Mouse (Mus musculus) midbrain, postnatal 0 days (tissue): ENCODE data around the gene Ldlrad3. TPM values are rescaled to one million over a fixed set of nuclear protein-coding genes. Genes with fewer than 3 reads are reported as not detected.
A peak's percentile ranks its signal among the peaks of the same experiment; 100 is the strongest.

Experiments
- ATAC-seq: fragments of 200-750 bp; cut with Nextera tagmentation; 2 replicates; pipeline ENCODE4 v1.8.0; 2017; ENCODE audit warnings: moderate number of reproducible peaks, mild to moderate bottlenecking, moderate TSS enrichment, moderate library complexity; ENCODE audit not compliant: low FRiP score
- DNase-seq: peaks from one replicate; pipeline ENCODE4 v3.0.0-alpha.2; 2015; ENCODE audit warnings: low spot score
- H3K27ac ChIP-seq: fragments of 300-500 bp; sonication (generic); 2 replicates; pipeline ENCODE4 v1.5.1; 2014; ENCODE audit warnings: low read depth, mild to moderate bottlenecking, low read length, mixed read lengths
- H3K27me3 ChIP-seq: fragments of 300-500 bp; sonication (generic); 2 replicates; pipeline ENCODE4 v1.6.1; 2014; ENCODE audit warnings: low read length, control low read depth, mixed read lengths; ENCODE audit not compliant: insufficient read depth
- H3K36me3 ChIP-seq: fragments of 300-500 bp; sonication (generic); 2 replicates; pipeline ENCODE4 v1.6.1; 2014; ENCODE audit warnings: low read length, control low read depth, mixed read lengths; ENCODE audit not compliant: insufficient read depth
- H3K4me1 ChIP-seq: fragments of 300-500 bp; sonication (generic); 2 replicates; pipeline ENCODE4 v1.6.1; 2014; ENCODE audit warnings: mild to moderate bottlenecking, control low read depth, antibody characterized with exemption, low read length, mixed read lengths; ENCODE audit not compliant: insufficient read depth
- H3K4me2 ChIP-seq: fragments of 300-500 bp; sonication (generic); 2 replicates; pipeline ENCODE4 v1.6.1; 2014; ENCODE audit warnings: low read depth, mild to moderate bottlenecking, low read length, mixed read lengths; ENCODE audit not compliant: poor library complexity, severe bottlenecking
- H3K4me3 ChIP-seq: fragments of 300-500 bp; sonication (generic); 2 replicates; pipeline ENCODE4 v1.5.1; 2014; ENCODE audit warnings: low read depth, mild to moderate bottlenecking, low read length, moderate library complexity
- H3K9ac ChIP-seq: fragments of 300-500 bp; sonication (generic); replicated peaks from 2 replicates; pipeline ENCODE4 v1.6.1; 2014; ENCODE audit warnings: mild to moderate bottlenecking, low read length, moderate library complexity, mixed read lengths; ENCODE audit not compliant: poor library complexity, severe bottlenecking
- H3K9me3 ChIP-seq: fragments of 300-500 bp; sonication (generic); 2 replicates; pipeline ENCODE4 v1.6.1; 2016; ENCODE audit warnings: low read length, control low read depth
- CTCF ChIP-seq: IDR thresholded peaks from 2 replicates; pipeline ENCODE4 v1.5.1; 2016; ENCODE audit warnings: antibody characterized with exemption, mild to moderate bottlenecking
- WGBS: fragments of 180-500 bp; shearing (Covaris S2); extraction: QIAGEN DNeasy Blood & Tissue Kit; methylation state at CpG from one replicate; pipeline ENCODE4 v1.1.7; 2014; 5-methylcytosine and 5-hydroxymethylcytosine counted together
- polyA plus RNA-seq: library from polyadenylated mRNA; unstranded; fragments of >200 nt; fragmentation: Nextera tagmentation; extraction: Ambion mirVana; gene quantifications from 2 replicates; pipeline ENCODE4 v1.2.1, GENCODE M21; 2015
- total RNA-seq: library from RNA; depleted of rRNA; stranded (reverse); fragments of >200 nt; gene quantifications from 2 replicates; pipeline ENCODE4 v1.2.3, GENCODE M21; 2014

The Ldlrad3 gene
- total and polyA plus RNA-seq, 2 experiments from 2014 or later: 18.4 to 25.0 TPM

DNA sequence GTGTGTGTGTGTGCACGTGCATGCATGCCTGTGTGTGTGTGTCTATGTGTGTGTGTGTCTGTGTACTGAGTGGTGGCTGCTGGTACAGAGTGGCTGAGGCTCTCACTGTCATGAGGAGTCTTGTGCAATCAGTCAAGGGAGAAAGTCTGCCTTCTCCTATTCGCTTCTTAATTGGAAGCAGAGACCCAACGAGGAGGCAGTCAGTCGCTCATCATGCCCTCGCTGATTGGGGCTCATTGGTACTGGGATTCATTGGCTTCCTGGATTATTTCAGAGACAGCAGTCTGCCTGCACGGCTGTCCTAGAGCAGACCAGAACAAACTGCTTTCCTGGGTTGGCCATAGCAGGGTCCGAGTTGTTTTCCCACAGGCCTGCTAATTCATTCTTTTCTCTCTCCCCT is 223.8 kb downstream of the Ldlrad3 start:
- Histone ChIP-seq H3K36me3 (no peaks in the 10 kb centered on the region), H3K9ac (no peak overlapping the region), H3K27ac (no peak overlapping the region), H3K4me1 (peaks cover 15% of the 10 kb centered on the region), H3K9me3 (no peaks in the 10 kb centered on the region), H3K4me2 (no peak overlapping the region), H3K4me3 (no peak overlapping the region), H3K27me3 (no peaks in the 10 kb centered on the region)
- WGBS: 66% methylated on average over 7 of the region's 7 CpGs
- DNase-seq (no peak), ATAC-seq (no peak)
- TF ChIP-seq CTCF: no peak

DNA sequence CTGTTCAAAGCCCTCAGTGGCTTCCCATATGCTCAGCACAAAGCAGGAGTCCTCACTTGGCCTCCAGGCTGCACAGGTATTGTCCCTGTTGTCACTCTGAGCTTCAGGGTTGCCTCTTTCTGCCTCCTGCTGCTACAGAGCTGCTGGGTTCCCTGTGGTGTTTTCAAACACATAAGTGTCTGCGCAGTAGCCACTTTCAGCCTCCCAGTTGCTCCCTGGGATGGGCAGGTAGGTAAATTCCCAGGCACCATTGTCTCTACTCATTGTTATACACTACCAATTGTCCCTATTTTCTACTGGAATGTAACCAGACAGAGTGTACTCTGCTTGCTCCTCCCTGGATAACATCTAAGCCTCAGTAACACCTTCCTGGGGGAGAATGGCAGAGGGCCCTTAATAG is 224.8 kb downstream of the Ldlrad3 start:
- TF ChIP-seq CTCF: no peak
- Histone ChIP-seq H3K4me1 (peaks cover 13% of the 10 kb centered on the region; the same call in 1 of the 2 replicates), H3K9ac (no peak overlapping the region), H3K4me2 (no peak overlapping the region), H3K4me3 (no peak overlapping the region), H3K9me3 (no peaks in the 10 kb centered on the region), H3K27ac (no peak overlapping the region), H3K27me3 (no peaks in the 10 kb centered on the region), H3K36me3 (no peaks in the 10 kb centered on the region)
- DNase-seq (no peak), ATAC-seq (no peak)
- WGBS: 56% methylated on average over 1 of the region's 1 CpGs

DNA sequence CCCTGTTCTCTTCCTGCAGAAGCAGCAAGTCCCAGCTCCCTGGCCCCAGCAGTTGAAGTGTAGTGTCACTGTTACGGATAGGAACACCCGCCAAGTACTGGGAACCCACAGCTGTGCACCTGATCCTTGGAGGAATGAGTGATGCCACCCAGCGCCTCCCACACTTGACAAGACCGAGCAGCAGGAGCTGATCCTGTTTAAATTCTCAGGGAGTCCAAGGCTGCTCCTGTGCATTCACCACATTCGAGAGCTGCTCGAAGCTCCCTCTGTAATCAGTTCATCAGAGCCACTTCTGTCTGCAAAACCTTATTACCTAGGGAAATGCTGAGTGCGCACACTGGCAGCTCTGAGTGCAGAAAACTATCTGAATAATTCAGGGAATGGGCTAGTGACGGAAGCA is 225.5 kb downstream of the Ldlrad3 start:
- Histone ChIP-seq H3K4me2 (no peak overlapping the region), H3K9ac (no peak overlapping the region), H3K27me3 (no peaks in the 10 kb centered on the region), H3K36me3 (no peaks in the 10 kb centered on the region), H3K4me3 (no peak overlapping the region), H3K27ac (0 out of 2 replicates have a peak overlapping the region, but pooled peaks have one; percentile 18), H3K4me1 (peaks cover 14% of the 10 kb centered on the region; the same call in 1 of the 2 replicates), H3K9me3 (no peaks in the 10 kb centered on the region)
- DNase-seq: no peak
- no peak for TF ChIP-seq CTCF
- no peak for ATAC-seq
- WGBS: 44% methylated on average over 8 of the region's 8 CpGs

DNA sequence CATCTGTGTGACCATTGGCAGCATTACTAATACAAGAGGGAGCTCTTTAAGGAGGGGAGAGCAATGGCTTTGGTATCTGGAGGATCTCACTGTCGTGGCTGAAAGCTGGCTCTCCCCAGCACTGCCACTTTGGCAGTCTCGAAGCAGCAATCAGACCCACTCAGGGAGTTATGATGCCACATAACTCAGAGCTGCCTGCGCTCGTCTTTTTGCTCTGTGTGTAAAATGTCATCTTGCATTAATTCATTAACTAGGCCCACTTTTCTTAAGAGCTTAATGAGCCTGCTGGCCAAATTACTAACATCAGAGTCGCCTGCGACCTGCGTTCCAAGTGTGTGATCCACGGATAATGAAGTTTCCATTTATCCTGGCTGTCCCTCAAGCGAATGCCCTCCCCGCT is 230.1 kb downstream of the Ldlrad3 start:
- H3K27me3 ChIP-seq: no peaks in the 10 kb centered on the region
- no peak for TF ChIP-seq CTCF
- no peaks in the 10 kb centered on the region for H3K9me3 ChIP-seq
- H3K36me3 ChIP-seq: 0 out of 2 replicates have a peak, but pooled peaks cover 5% of the 10 kb centered on the region
- no peak overlapping the region for H3K9ac ChIP-seq
- no peak overlapping the region for H3K4me2 ChIP-seq
- no peak overlapping the region for H3K4me3 ChIP-seq
- H3K4me1 ChIP-seq: 0 out of 2 replicates have a peak, but pooled peaks cover 2% of the 10 kb centered on the region
- H3K27ac ChIP-seq: no peak overlapping the region
- DNase-seq (no peak), ATAC-seq (no peak)
- WGBS: 58% methylated on average over 10 of the region's 10 CpGs

DNA sequence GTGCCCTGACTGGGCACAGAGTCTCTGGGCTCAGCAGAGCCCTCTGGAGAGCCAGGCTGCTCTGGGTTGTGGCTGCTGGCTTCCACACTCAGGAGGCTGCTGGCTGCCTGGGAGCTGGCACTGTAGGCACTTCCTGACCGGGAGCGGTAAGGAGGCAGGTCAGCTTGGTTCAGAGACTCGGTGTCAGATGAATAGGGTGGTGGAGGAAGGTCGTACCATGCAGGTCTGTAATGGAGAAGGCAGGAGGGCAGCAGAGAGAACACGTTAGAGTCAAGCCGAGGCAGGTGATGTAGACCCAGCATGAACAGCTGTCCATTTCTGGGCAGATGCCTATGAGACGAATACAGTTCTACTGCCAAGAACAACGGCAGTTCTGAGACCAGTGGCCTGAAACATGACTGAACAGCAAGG is 233.2 kb downstream of the Ldlrad3 start:
- no peak overlapping the region for H3K4me3 ChIP-seq
- DNase-seq: peak; percentile 44
- H3K9ac ChIP-seq: no peak overlapping the region
- H3K4me1 ChIP-seq: 0 out of 2 replicates have a peak, but pooled peaks cover 2% of the 10 kb centered on the region
- H3K36me3 ChIP-seq: 0 out of 2 replicates have a peak, but pooled peaks cover 5% of the 10 kb centered on the region
- no peaks in the 10 kb centered on the region for H3K9me3 ChIP-seq
- no peak for TF ChIP-seq CTCF
- ATAC-seq: no peak
- no peaks in the 10 kb centered on the region for H3K27me3 ChIP-seq
- no peak overlapping the region for H3K4me2 ChIP-seq
- no peak overlapping the region for H3K27ac ChIP-seq
- WGBS: 85% methylated on average over 8 of the region's 8 CpGs

DNA sequence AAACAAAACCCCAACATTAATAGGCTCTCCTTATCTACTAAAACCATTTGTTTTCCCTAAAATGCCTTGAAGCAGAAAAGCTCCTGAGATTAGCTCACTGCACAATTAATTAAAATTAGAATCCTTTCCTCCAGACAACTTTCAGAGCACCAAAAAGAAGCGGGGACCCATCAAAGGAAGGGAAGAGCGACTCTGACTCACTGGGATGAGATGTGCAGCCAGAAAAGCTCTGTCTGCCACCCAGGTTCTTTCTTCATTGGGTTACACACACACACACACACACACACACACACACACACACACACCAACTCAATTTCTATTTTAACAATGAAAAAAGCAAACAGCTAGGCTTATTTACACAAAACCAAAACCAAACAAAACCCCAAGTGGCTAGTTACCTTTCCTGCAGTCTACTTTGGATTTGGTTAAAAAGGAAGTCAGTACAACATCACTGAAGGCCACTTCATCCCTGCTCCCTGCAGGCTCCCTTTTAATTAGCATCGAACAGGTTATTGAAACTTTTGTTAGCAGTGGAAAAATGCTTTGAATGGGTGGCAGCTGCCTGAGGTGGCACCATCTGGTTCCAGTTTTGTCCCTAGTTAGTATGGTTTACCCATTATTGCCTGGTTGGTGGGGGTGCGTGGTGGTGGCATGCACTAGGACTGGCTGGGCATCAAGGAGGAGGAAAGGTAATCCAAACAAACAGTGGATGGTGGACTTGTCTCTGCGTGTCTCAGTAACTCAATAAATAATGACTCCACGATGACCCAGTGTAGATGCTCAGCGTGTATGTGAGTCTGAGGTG is 235.3 kb downstream of the Ldlrad3 start:
- Histone ChIP-seq H3K27me3 (no peaks in the 10 kb centered on the region), H3K4me1 (no peaks in the 10 kb centered on the region), H3K27ac (no peak overlapping the region), H3K4me3 (no peak overlapping the region), H3K9me3 (no peaks in the 10 kb centered on the region), H3K36me3 (0 out of 2 replicates have a peak, but pooled peaks cover 5% of the 10 kb centered on the region), H3K4me2 (no peak overlapping the region), H3K9ac (no peak overlapping the region)
- WGBS: 63% methylated on average over 7 of the region's 7 CpGs
- ATAC-seq (no peak), DNase-seq (no peak)
- TF ChIP-seq CTCF: no peak
